ENCODE assay signal across 12 mouse cellular contexts in genomic region chr10:74990584-74991322, GRCm38 (mm10). TPM values are rescaled to one million over a fixed set of nuclear protein-coding genes. Genes with fewer than 3 reads are reported as not detected.
DNase-seq lines count a peak whose midpoint lies in the region; ATAC-seq and TF ChIP-seq lines count a peak whose summit lies in the region.
"Had no signal": no experiment of that assay in that cellular context is flagged by ENCODE, and none has a peak within 500 bp of the region (broad histone marks: within the 10 kb centered on the region; RNA-seq: fewer than 3 reads in every experiment).

No protein-coding gene starts in this region.

- no peaks in the 10 kb centered on the region for H3K9me3 ChIP-seq in heart, embryonic 10.5 days
- H3K9me3 ChIP-seq in midbrain, embryonic 11.5 days (ENCODE audit: control insufficient read depth, low read length): no peaks in the 10 kb centered on the region
- no peaks in the 10 kb centered on the region for H3K9me3 ChIP-seq in midbrain, embryonic 16.5 days (replicated peaks; ENCODE audit: control insufficient read depth, low read length, poor library complexity, severe bottlenecking)
- no peaks in the 10 kb centered on the region for H3K9me3 ChIP-seq in hindbrain, postnatal 0 days (ENCODE audit: low read length)
- H3K9me3 ChIP-seq in midbrain, embryonic 14.5 days (ENCODE audit: control insufficient read depth, low read length): no peaks in the 10 kb centered on the region

- intact Hi-C loops in heart, adult 2 months (cut with DNase I): no loop called here
- intact Hi-C loops in gastrocnemius, adult 2 months (cut with DNase I): no loop called here

- no peak for TF ChIP-seq POLR2A in heart, adult 2 months (IDR thresholded peaks at IDR 0.05; ENCODE audit: insufficient read depth, low read depth, low read length)

- 0 out of 2 replicates have a peak, but pooled peaks cover 2% of the 10 kb centered on the region for H3K36me3 ChIP-seq in heart, embryonic 10.5 days
- no peaks in the 10 kb centered on the region for H3K36me3 ChIP-seq in heart, adult 2 months (ENCODE audit: control insufficient read depth, insufficient read depth, low read length)
- H3K36me3 ChIP-seq in midbrain, embryonic 11.5 days (ENCODE audit: control insufficient read depth, insufficient read depth, low read length): peaks cover 7% of the 10 kb centered on the region; the same call in 1 of the 2 replicates
- H3K36me3 ChIP-seq in midbrain, embryonic 16.5 days (ENCODE audit: control insufficient read depth, insufficient read depth, low read length): peaks cover 24% of the 10 kb centered on the region
- H3K36me3 ChIP-seq in hindbrain, postnatal 0 days (ENCODE audit: insufficient read depth, low read length): peaks cover 16% of the 10 kb centered on the region; the same call in 1 of the 2 replicates
- H3K36me3 ChIP-seq in midbrain, embryonic 14.5 days (ENCODE audit: control insufficient read depth, insufficient read depth, low read length): peaks cover 16% of the 10 kb centered on the region

- H3K79me2 ChIP-seq in heart, adult 2 months (replicated peaks; ENCODE audit: control insufficient read depth, insufficient read depth, low read length): no peaks in the 10 kb centered on the region

- 40% methylated on average over 26 of the region's 26 CpGs for WGBS in heart, embryonic 10.5 days
- 59% methylated on average over 26 of the region's 26 CpGs for WGBS in heart, adult 2 months
- 45% methylated on average over 26 of the region's 26 CpGs for WGBS in midbrain, embryonic 11.5 days
- 50% methylated on average over 26 of the region's 26 CpGs for WGBS in midbrain, embryonic 16.5 days
- WGBS in hindbrain, postnatal 0 days: 40% methylated on average over 26 of the region's 26 CpGs
- WGBS in midbrain, embryonic 14.5 days: 43% methylated on average over 26 of the region's 26 CpGs

- H3K27ac ChIP-seq in heart, embryonic 10.5 days: peak overlapping the region; percentile 17; the same call in 1 of the 2 replicates
- no peak overlapping the region for H3K27ac ChIP-seq in heart, adult 2 months
- no peak overlapping the region for H3K27ac ChIP-seq in midbrain, embryonic 11.5 days (ENCODE audit: low read depth, low read length)
- no peak overlapping the region for H3K27ac ChIP-seq in midbrain, embryonic 16.5 days (ENCODE audit: low read length)
- H3K27ac ChIP-seq in hindbrain, postnatal 0 days: no peak overlapping the region
- H3K27ac ChIP-seq in midbrain, embryonic 14.5 days (replicated peaks; ENCODE audit: low read depth, low read length): no peak overlapping the region
- H3K27ac ChIP-seq in gastrocnemius, adult 2 months: no peak overlapping the region

- H3K4me2 ChIP-seq in midbrain, embryonic 11.5 days: no peak overlapping the region; the same call in 1 of the 2 replicates
- no peak overlapping the region for H3K4me2 ChIP-seq in midbrain, embryonic 16.5 days (ENCODE audit: low read length)
- no peak overlapping the region for H3K4me2 ChIP-seq in hindbrain, postnatal 0 days (ENCODE audit: low read depth, low read length)
- H3K4me2 ChIP-seq in midbrain, embryonic 14.5 days (ENCODE audit: low read length): no peak overlapping the region

- peak overlapping the region; percentile 34 for H3K4me3 ChIP-seq in heart, embryonic 10.5 days
- H3K4me3 ChIP-seq in heart, adult 2 months: no peak overlapping the region
- H3K4me3 ChIP-seq in midbrain, embryonic 11.5 days (ENCODE audit: low read depth, low read length): no peak overlapping the region
- no peak overlapping the region for H3K4me3 ChIP-seq in midbrain, embryonic 16.5 days (ENCODE audit: low read depth, low read length)
- H3K4me3 ChIP-seq in hindbrain, postnatal 0 days (ENCODE audit: low read length): no peak overlapping the region
- no peak overlapping the region for H3K4me3 ChIP-seq in midbrain, embryonic 14.5 days (replicated peaks; ENCODE audit: low read depth, low read length)
- no peak overlapping the region for H3K4me3 ChIP-seq in gastrocnemius, adult 2 months

- no peak for TF ChIP-seq CTCF in heart, adult 2 months (IDR thresholded peaks at IDR 0.05)
- TF ChIP-seq CTCF in hindbrain, postnatal 0 days (IDR thresholded peaks at IDR 0.05; ENCODE audit: low read depth): no peak
- TF ChIP-seq CTCF in gastrocnemius, adult 2 months (IDR thresholded peaks at IDR 0.05): no peak

- peaks cover 52% of the 10 kb centered on the region for H3K27me3 ChIP-seq in heart, embryonic 10.5 days (ENCODE audit: insufficient read depth, poor library complexity, severe bottlenecking)
- H3K27me3 ChIP-seq in heart, adult 2 months (ENCODE audit: control insufficient read depth, insufficient read depth, low read length): no peaks in the 10 kb centered on the region
- peaks cover 2% of the 10 kb centered on the region; the same call in 1 of the 2 replicates for H3K27me3 ChIP-seq in midbrain, embryonic 11.5 days (ENCODE audit: control insufficient read depth, insufficient read depth, low read length)
- H3K27me3 ChIP-seq in midbrain, embryonic 16.5 days (ENCODE audit: control insufficient read depth, insufficient read depth, low read depth, low read length): no peaks in the 10 kb centered on the region
- no peaks in the 10 kb centered on the region for H3K27me3 ChIP-seq in hindbrain, postnatal 0 days (ENCODE audit: insufficient read depth, low read length)
- no peaks in the 10 kb centered on the region for H3K27me3 ChIP-seq in midbrain, embryonic 14.5 days (ENCODE audit: control insufficient read depth, insufficient read depth, low read length)

- DNase-seq in heart, embryonic 10.5 days (ENCODE audit: low spot score): no peak
- no peak for DNase-seq in heart, adult 2 months
- no peak for DNase-seq in midbrain, embryonic 11.5 days (ENCODE audit: low spot score, missing footprints)
- no peak for DNase-seq in hindbrain, postnatal 0 days (ENCODE audit: low spot score)
- DNase-seq in midbrain, embryonic 14.5 days: peak; percentile 25
- no peak for DNase-seq in urinary bladder, postnatal 4 days (ENCODE audit: low spot score in 2 of 2)
- no peak for DNase-seq in gastrocnemius, adult 2 months
- DNase-seq: B cell, adult 2 months; cerebellum, adult 11 months; heart, adult 11 months; liver had no signal

- ATAC-seq in midbrain, embryonic 11.5 days (ENCODE audit: low FRiP score): no peak; the same call in 1 of the 2 replicates
- no peak for ATAC-seq in midbrain, embryonic 16.5 days
- 0 out of 2 replicates have a peak, but pooled peaks have one; percentile 18 for ATAC-seq in hindbrain, postnatal 0 days
- no peak for ATAC-seq in midbrain, embryonic 14.5 days (ENCODE audit: low FRiP score, low TSS enrichment)

- H3K9ac ChIP-seq in heart, adult 2 months (ENCODE audit: low read depth, low read length): no peak overlapping the region
- H3K9ac ChIP-seq in midbrain, embryonic 11.5 days (ENCODE audit: low read length): peak overlapping the region; percentile 3; the same call in 1 of the 2 replicates
- H3K9ac ChIP-seq in midbrain, embryonic 16.5 days (ENCODE audit: low read depth, low read length): no peak overlapping the region
- no peak overlapping the region for H3K9ac ChIP-seq in hindbrain, postnatal 0 days (replicated peaks; ENCODE audit: low read length)
- no peak overlapping the region; the same call in 1 of the 2 replicates for H3K9ac ChIP-seq in midbrain, embryonic 14.5 days (replicated peaks; ENCODE audit: low read length)

- no peak for TF ChIP-seq EP300 in heart, adult 2 months (IDR thresholded peaks at IDR 0.05; ENCODE audit: insufficient read depth, low read depth, low read length)

- H3K4me1 ChIP-seq in heart, embryonic 10.5 days: peaks cover 51% of the 10 kb centered on the region
- H3K4me1 ChIP-seq in heart, adult 2 months (ENCODE audit: control insufficient read depth, insufficient read depth, low read length): no peaks in the 10 kb centered on the region
- H3K4me1 ChIP-seq in midbrain, embryonic 11.5 days (ENCODE audit: control insufficient read depth, insufficient read depth, low read length): peaks cover 11% of the 10 kb centered on the region
- H3K4me1 ChIP-seq in midbrain, embryonic 16.5 days (ENCODE audit: control insufficient read depth, insufficient read depth, low read length): peaks cover 27% of the 10 kb centered on the region
- H3K4me1 ChIP-seq in hindbrain, postnatal 0 days (ENCODE audit: insufficient read depth, low read length): peaks cover 11% of the 10 kb centered on the region
- peaks cover 22% of the 10 kb centered on the region for H3K4me1 ChIP-seq in midbrain, embryonic 14.5 days (ENCODE audit: control insufficient read depth, insufficient read depth, low read length)

RNA-seq across cellular contexts. Expression of gene Gnaz, which starts 23.8 kb away (rescaled TPM):
- 2.0 and 4.2 TPM in 2 replicates for polyA plus RNA-seq in heart, embryonic 10.5 days (2016; fragmentation: Nextera tagmentation; extraction: Ambion mirVana)
- total RNA-seq in heart, adult 2 months (2021): 1 to 10 TPM; 1.0 to 1.3 TPM
- polyA plus RNA-seq in heart, adult 2 months (2012; rRNA removed): 0.61 and 0.80 TPM in 2 replicates
- polyA plus RNA-seq in midbrain, embryonic 11.5 days (2014; fragmentation: Nextera tagmentation; extraction: Ambion mirVana): 12.2 and 12.7 TPM in 2 replicates
- 92.6 and 103 TPM in 2 replicates for polyA plus RNA-seq in midbrain, embryonic 16.5 days (2015; fragmentation: Nextera tagmentation; extraction: Ambion mirVana)
- 166 and 178 TPM in 2 replicates for total RNA-seq in hindbrain, postnatal 0 days (2014; rRNA removed)
- polyA plus RNA-seq in hindbrain, postnatal 0 days (2015; fragmentation: Nextera tagmentation; extraction: Ambion mirVana): 88.3 and 99.9 TPM in 2 replicates
- 60.6 and 82.2 TPM in 2 replicates for polyA plus RNA-seq in midbrain, embryonic 14.5 days (2014; fragmentation: Nextera tagmentation; extraction: Ambion mirVana)
- total RNA-seq in gastrocnemius, adult 2 months (2021): under 1 TPM; 0.10 to 0.22 TPM

RNA-seq across cellular contexts. Expression of gene Rsph14, which starts 41.6 kb away (rescaled TPM):
- not detected in 2 replicates for polyA plus RNA-seq in heart, embryonic 10.5 days (2016; fragmentation: Nextera tagmentation; extraction: Ambion mirVana)
- not detected for total RNA-seq in heart, adult 2 months (2021)
- polyA plus RNA-seq in heart, adult 2 months (2012; rRNA removed): 0.86 TPM in 1 of 2 replicates, not detected in the other
- polyA plus RNA-seq in midbrain, embryonic 11.5 days (2014; fragmentation: Nextera tagmentation; extraction: Ambion mirVana): not detected in 2 replicates
- 0.55 and 0.62 TPM in 2 replicates for polyA plus RNA-seq in midbrain, embryonic 16.5 days (2015; fragmentation: Nextera tagmentation; extraction: Ambion mirVana)
- total RNA-seq in hindbrain, postnatal 0 days (2014; rRNA removed): 1.7 TPM in 1 of 2 replicates, not detected in the other
- 0.43 and 0.46 TPM in 2 replicates for polyA plus RNA-seq in hindbrain, postnatal 0 days (2015; fragmentation: Nextera tagmentation; extraction: Ambion mirVana)
- 0.68 and 1.2 TPM in 2 replicates for polyA plus RNA-seq in midbrain, embryonic 14.5 days (2014; fragmentation: Nextera tagmentation; extraction: Ambion mirVana)
- total RNA-seq in gastrocnemius, adult 2 months (2021): not detected

RNA-seq across cellular contexts. Expression of gene Rab36, which starts 46.1 kb away (rescaled TPM):
- polyA plus RNA-seq in heart, embryonic 10.5 days (2016; fragmentation: Nextera tagmentation; extraction: Ambion mirVana): 5.8 and 8.6 TPM in 2 replicates
- total RNA-seq in heart, adult 2 months (2021): 1 to 10 TPM in 1 of 2 experiments, under 1 TPM in 1; 0.57 to 1.0 TPM
- polyA plus RNA-seq in heart, adult 2 months (2012; rRNA removed): 3.2 and 3.4 TPM in 2 replicates
- polyA plus RNA-seq in midbrain, embryonic 11.5 days (2014; fragmentation: Nextera tagmentation; extraction: Ambion mirVana): 4.9 and 6.2 TPM in 2 replicates
- polyA plus RNA-seq in midbrain, embryonic 16.5 days (2015; fragmentation: Nextera tagmentation; extraction: Ambion mirVana): 22.7 and 23.9 TPM in 2 replicates
- 16.7 and 17.7 TPM in 2 replicates for total RNA-seq in hindbrain, postnatal 0 days (2014; rRNA removed)
- polyA plus RNA-seq in hindbrain, postnatal 0 days (2015; fragmentation: Nextera tagmentation; extraction: Ambion mirVana): 25.3 TPM in 2 replicates
- polyA plus RNA-seq in midbrain, embryonic 14.5 days (2014; fragmentation: Nextera tagmentation; extraction: Ambion mirVana): 14.3 and 16.1 TPM in 2 replicates
- under 1 TPM; 0.47 to 0.59 TPM for total RNA-seq in gastrocnemius, adult 2 months (2021)
